Mouse (Mus musculus): ENCODE data around the gene Nav2. TPM values are rescaled to one million over a fixed set of nuclear protein-coding genes. Genes with fewer than 3 reads are reported as not detected.

Gene Nav2
- polyA plus RNA-seq (2016; fragmentation: Nextera tagmentation; extraction: Ambion mirVana) = 24.1 and 25.8 TPM in 2 replicates

DNA sequence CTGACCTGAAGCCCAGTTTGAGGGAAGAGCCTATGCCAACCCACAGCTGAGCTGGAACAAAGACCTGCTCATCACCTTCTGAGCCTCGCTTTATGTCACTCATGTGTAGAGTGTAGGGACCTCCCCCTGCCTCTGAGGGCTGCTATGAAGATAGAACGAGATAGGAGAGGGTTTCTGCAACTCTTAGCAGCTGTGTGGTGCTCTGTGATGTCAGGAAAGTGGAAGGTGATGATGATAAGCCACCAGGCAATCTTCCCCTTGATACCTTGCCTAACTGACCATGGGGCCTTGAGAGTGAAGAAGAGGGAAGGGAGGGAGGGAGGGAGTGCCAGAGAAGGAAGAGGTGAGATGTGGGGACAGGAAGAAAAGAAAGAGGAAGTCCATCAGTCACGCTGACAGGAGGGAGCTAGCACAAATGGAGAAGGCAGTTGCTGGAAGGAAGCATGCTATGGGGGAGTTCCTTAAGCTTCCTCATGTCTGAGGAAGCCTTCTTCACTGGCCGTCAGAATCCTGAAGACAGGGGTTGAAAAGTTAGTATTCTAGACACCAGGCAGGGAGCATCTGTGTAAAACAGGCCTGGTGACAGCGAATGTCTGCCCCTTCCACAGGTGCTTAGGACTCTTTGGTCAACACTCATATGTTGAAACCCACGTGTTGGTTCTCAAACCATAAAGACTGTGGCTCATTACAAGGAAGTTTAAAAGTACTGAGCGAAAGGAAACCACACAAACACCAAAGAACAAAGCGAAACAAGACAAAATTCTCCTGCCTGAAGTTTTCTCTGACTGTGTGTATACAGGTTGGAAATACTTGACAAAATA is at the start of gene Nav2:
TSS of gene Nav2 (plus strand) at position 196 of the 821 bp plus-strand sequence.
- ATAC-seq (ENCODE audit: low FRiP score) = no peak
- Histone ChIP-seq H3K36me3 (no peaks in the 10 kb centered on the region), H3K4me3 (no peak within 1 kb of the TSS), H3K9me3 (replicated peaks) (no peaks in the 10 kb centered on the region), H3K27me3 (no peaks in the 10 kb centered on the region; the same call in 1 of the 2 replicates), H3K9ac (no peak within 1 kb of the TSS), H3K4me2 (replicated peaks) (no peak within 1 kb of the TSS), H3K4me1 (peaks cover 9% of the 10 kb centered on the region; the same call in 1 of the 2 replicates), H3K27ac (no peak within 1 kb of the TSS)
- WGBS = 73% methylated on average over 8 of the region's 8 CpGs

- H3K27ac ChIP-seq = no peak overlapping the region
- no peak overlapping the region for H3K4me3 ChIP-seq
- no peaks in the 10 kb centered on the region for H3K9me3 ChIP-seq (replicated peaks)
- no peaks in the 10 kb centered on the region for H3K4me1 ChIP-seq
- H3K9ac ChIP-seq = no peak overlapping the region
- WGBS = 91% methylated on average over 4 of the region's 4 CpGs
- no peaks in the 10 kb centered on the region for H3K27me3 ChIP-seq
- no peak overlapping the region for H3K4me2 ChIP-seq (replicated peaks)
- no peaks in the 10 kb centered on the region for H3K36me3 ChIP-seq
- no peak for ATAC-seq (ENCODE audit: low FRiP score)
These were observed 49.2 kb upstream of the Nav2 start for GRCm38 (mm10) chr7:48859362-48859761.

GRCm38 (mm10) chr7:48860948-48861347 is 47.6 kb upstream of the Nav2 start:
- Histone ChIP-seq H3K4me2 (replicated peaks) (no peak overlapping the region), H3K36me3 (peaks cover 8% of the 10 kb centered on the region), H3K27me3 (no peaks in the 10 kb centered on the region), H3K9ac (no peak overlapping the region), H3K9me3 (replicated peaks) (no peaks in the 10 kb centered on the region), H3K27ac (no peak overlapping the region), H3K4me3 (no peak overlapping the region), H3K4me1 (no peaks in the 10 kb centered on the region)
- WGBS = 75% methylated on average over 1 of the region's 1 CpGs
- no peak for ATAC-seq (ENCODE audit: low FRiP score)

DNA sequence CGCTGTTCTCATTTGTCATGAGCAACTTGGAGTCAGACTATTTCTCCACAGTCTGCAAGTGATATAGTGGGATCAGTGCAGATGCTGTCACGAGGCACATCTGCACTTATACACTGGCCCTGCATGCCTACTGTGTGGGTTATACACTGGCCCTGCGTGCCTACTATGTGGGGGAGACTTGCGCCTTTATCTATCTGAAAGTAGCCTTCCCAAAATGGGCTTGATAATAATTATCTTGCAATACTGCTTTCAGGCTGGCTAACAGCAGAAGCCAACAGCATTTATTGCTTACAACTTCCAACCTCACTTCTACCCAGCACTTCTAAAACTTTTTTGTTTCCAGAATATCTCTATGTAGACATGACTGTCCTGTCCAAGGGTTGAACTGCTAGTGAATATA is 46.7 kb upstream of the Nav2 start:
- WGBS = 91% methylated on average over 4 of the region's 4 CpGs
- H3K9ac ChIP-seq = no peak overlapping the region
- H3K9me3 ChIP-seq (replicated peaks) = no peaks in the 10 kb centered on the region
- no peaks in the 10 kb centered on the region for H3K4me1 ChIP-seq
- peaks cover 13% of the 10 kb centered on the region for H3K36me3 ChIP-seq
- no peak overlapping the region for H3K4me3 ChIP-seq
- H3K4me2 ChIP-seq (replicated peaks) = no peak overlapping the region
- no peak for ATAC-seq (ENCODE audit: low FRiP score)
- no peak overlapping the region for H3K27ac ChIP-seq
- H3K27me3 ChIP-seq = no peaks in the 10 kb centered on the region

- Histone ChIP-seq H3K9ac (no peak overlapping the region), H3K9me3 (replicated peaks) (no peaks in the 10 kb centered on the region), H3K27ac (no peak overlapping the region), H3K36me3 (peaks cover 23% of the 10 kb centered on the region), H3K27me3 (no peaks in the 10 kb centered on the region), H3K4me2 (replicated peaks) (no peak overlapping the region), H3K4me1 (no peaks in the 10 kb centered on the region), H3K4me3 (no peak overlapping the region)
- no peak for ATAC-seq (ENCODE audit: low FRiP score)
These were observed 44.3 kb upstream of the Nav2 start for GRCm38 (mm10) chr7:48864199-48864598.

DNA sequence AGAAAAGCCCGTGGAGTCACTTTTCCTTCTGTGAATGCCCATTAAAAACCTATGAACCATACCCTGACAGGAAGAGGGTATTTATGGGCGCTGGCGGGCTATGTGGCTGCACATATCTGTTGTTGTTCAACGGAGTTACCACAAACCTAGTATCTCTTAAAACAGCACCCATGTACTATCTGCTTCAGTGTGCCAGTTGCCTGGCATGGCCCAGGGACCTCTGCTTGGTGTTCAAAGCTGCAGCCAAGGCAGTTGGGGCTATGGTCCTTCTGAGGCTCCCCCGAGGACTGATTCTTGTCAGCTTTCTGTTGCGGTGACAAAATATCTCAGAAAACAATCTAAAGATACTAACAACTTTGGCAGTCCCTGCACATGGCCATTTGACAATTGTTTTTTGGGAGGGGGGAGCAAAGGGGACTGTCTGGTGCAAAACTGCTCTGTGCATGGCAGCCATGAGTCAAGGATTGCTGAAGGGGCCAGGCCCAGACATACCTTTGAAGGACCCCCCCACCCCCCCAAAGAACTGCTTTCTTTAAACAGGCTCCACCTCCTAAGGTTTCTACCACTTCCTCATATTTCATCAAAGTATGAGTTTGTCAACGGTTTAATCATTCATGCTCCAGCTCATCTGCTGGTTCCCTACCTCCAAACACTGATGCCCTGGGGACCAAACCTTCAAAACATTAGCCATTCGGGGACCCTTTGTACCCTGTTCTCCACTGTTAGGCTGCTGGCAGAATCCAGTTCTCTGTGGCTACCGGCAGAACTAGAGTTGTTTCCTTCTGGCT is 43.7 kb upstream of the Nav2 start:
- H3K9ac ChIP-seq = no peak overlapping the region
- H3K9me3 ChIP-seq (replicated peaks) = no peaks in the 10 kb centered on the region
- no peaks in the 10 kb centered on the region for H3K4me1 ChIP-seq
- H3K36me3 ChIP-seq = peaks cover 26% of the 10 kb centered on the region
- no peak for ATAC-seq (ENCODE audit: low FRiP score)
- no peak overlapping the region for H3K4me3 ChIP-seq
- WGBS = 90% methylated on average over 9 of the region's 9 CpGs
- H3K4me2 ChIP-seq (replicated peaks) = no peak overlapping the region
- H3K27me3 ChIP-seq = no peaks in the 10 kb centered on the region
- H3K27ac ChIP-seq = no peak overlapping the region

DNA sequence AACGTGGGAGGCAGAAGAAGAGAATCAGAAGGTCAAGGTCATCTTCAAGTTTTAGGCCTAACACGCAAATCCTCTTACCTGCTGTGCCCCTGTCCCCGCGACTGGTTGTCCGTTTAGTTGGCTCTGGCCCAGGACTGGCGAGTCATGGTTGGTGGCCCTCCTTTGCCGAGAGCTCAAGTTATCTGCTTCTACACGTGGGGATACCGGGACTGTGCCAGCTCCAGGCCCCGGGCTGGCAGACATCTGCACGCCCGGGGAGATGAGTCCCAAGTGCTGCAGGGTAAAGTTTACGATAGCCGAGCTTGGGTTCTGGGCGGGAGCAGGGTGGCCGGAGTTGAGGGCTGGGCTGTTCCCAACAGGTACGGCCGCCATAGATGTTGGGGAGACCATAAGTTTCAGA is 40.9 kb upstream of the Nav2 start:
- no peak overlapping the region for H3K4me3 ChIP-seq
- no peaks in the 10 kb centered on the region for H3K4me1 ChIP-seq
- no peak for ATAC-seq (ENCODE audit: low FRiP score)
- no peak overlapping the region for H3K9ac ChIP-seq
- no peaks in the 10 kb centered on the region for H3K27me3 ChIP-seq
- 93% methylated on average over 18 of the region's 18 CpGs for WGBS
- H3K4me2 ChIP-seq (replicated peaks) = no peak overlapping the region
- peaks cover 52% of the 10 kb centered on the region for H3K36me3 ChIP-seq
- no peaks in the 10 kb centered on the region for H3K9me3 ChIP-seq (replicated peaks)
- H3K27ac ChIP-seq = no peak overlapping the region

DNA sequence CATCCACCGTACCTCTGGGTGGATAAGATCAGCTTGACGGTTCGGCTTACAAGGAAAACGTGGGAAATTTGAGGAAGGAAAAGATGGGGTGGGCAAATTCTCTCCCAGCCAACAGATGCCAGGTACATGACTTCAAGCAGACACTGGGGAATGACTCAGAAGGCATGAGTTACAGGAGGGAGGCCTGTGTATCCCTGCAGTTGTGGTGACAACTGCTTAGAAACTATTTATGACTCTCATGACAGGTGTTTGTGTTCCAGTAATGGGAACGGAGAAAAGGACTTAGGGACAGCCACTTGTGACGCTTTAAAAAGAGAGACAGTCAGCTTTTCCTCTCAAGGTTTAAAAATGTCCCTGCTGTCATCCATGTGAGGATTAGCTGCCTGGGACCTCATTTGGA is 38.4 kb upstream of the Nav2 start:
- no peak for ATAC-seq (ENCODE audit: low FRiP score)
- 90% methylated on average over 6 of the region's 6 CpGs for WGBS
- Histone ChIP-seq H3K27me3 (no peaks in the 10 kb centered on the region), H3K4me1 (no peaks in the 10 kb centered on the region), H3K27ac (no peak overlapping the region), H3K9ac (no peak overlapping the region), H3K36me3 (peaks cover 73% of the 10 kb centered on the region), H3K9me3 (replicated peaks) (no peaks in the 10 kb centered on the region), H3K4me2 (replicated peaks) (no peak overlapping the region), H3K4me3 (no peak overlapping the region)

DNA sequence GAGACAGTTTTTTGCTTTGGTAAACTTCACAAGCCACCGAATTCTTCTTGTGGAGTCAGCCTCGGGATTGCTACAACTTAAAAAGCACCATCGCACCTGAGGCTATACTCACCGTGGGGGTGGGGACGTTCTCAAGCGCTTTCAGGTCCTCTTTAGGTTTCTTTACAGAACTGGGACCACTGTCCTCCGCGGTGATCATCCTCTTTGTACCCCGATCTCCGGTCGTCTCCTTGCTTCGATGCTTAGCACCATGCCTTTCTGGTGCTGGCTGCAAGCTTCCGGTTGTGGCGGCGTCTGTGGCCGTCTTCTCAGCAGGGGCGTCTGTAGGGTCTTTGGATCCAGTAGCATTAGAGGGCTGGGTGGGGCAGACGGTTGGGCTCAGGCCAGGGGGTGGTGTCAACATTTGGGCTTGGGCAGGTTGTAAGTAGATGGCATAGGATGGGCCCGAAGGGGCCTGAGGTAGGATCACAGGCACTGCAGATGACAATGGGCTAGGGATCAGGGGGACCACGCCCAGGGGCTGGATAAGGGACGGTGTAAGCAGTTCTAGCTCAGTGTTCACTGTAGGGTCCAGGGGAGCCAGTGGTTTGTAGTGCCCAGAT is 37.8 kb upstream of the Nav2 start:
- Histone ChIP-seq H3K27ac (no peak overlapping the region), H3K4me2 (replicated peaks) (no peak overlapping the region), H3K9ac (no peak overlapping the region), H3K4me3 (no peak overlapping the region), H3K9me3 (replicated peaks) (no peaks in the 10 kb centered on the region), H3K27me3 (no peaks in the 10 kb centered on the region), H3K4me1 (no peaks in the 10 kb centered on the region), H3K36me3 (peaks cover 73% of the 10 kb centered on the region)
- 92% methylated on average over 21 of the region's 21 CpGs for WGBS
- no peak for ATAC-seq (ENCODE audit: low FRiP score)

DNA sequence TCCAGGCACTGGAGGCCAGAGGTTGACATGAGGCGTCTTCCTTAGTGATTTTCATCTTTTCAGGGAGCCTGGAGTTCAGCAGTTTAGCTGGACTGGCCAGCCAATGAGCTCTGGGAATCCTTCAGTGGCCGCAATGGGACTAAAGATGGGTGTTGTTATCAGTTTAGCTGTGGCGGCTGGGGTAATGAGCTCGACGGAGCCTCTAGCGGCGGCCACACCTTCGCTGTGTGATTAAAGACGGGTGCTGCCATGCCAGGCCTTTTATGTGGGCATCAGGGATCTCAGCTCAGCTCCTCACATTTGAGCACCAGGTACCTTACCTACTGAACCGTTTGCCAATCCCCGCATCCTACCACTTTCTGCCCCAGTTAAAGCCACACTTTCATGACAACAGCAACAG is 37.2 kb upstream of the Nav2 start:
- Histone ChIP-seq H3K4me1 (no peaks in the 10 kb centered on the region), H3K9ac (no peak overlapping the region), H3K36me3 (peaks cover 73% of the 10 kb centered on the region), H3K27me3 (no peaks in the 10 kb centered on the region), H3K27ac (no peak overlapping the region), H3K9me3 (replicated peaks) (no peaks in the 10 kb centered on the region), H3K4me3 (no peak overlapping the region), H3K4me2 (replicated peaks) (no peak overlapping the region)
- WGBS = 98% methylated on average over 11 of the region's 11 CpGs
- no peak for ATAC-seq (ENCODE audit: low FRiP score)

DNA sequence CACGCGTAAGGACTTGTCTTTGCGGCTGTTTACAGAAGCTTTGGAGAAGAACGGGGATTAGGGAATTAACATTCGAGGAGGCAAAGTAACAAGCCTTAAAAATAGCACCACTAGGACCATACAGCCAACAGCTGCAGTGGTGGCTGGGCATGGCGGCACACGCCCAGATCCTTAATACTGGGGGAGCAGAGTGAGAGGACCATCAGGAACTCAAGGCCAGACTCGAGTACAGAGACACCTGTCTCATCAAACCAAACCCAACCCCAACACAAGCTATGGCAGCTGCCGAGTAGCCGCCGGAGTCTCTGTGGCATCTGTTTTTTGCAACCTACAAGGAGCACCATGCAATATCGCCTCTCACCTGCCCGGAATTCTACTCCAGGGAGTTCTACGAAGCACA is 33.4 kb upstream of the Nav2 start:
- 95% methylated on average over 14 of the region's 14 CpGs for WGBS
- peaks cover 60% of the 10 kb centered on the region for H3K36me3 ChIP-seq
- no peak for ATAC-seq (ENCODE audit: low FRiP score)

GRCm38 (mm10) chr7:48876526-48876925 is 32.0 kb upstream of the Nav2 start:
- no peak overlapping the region for H3K27ac ChIP-seq
- WGBS = 76% methylated on average over 4 of the region's 4 CpGs
- H3K9ac ChIP-seq = no peak overlapping the region
- no peak overlapping the region for H3K4me3 ChIP-seq
- no peak for ATAC-seq (ENCODE audit: low FRiP score)
- H3K36me3 ChIP-seq = peaks cover 47% of the 10 kb centered on the region
- no peaks in the 10 kb centered on the region for H3K9me3 ChIP-seq (replicated peaks)
- H3K4me1 ChIP-seq = peaks cover 11% of the 10 kb centered on the region
- H3K27me3 ChIP-seq = peaks cover 4% of the 10 kb centered on the region; the same call in 1 of the 2 replicates
- no peak overlapping the region for H3K4me2 ChIP-seq (replicated peaks)

More for the DNA sequence above, 33.4 kb upstream of the Nav2 start:
- Histone ChIP-seq H3K27me3 (no peaks in the 10 kb centered on the region), H3K4me3 (no peak overlapping the region), H3K4me2 (replicated peaks) (no peak overlapping the region), H3K9ac (no peak overlapping the region), H3K9me3 (replicated peaks) (no peaks in the 10 kb centered on the region), H3K4me1 (peaks cover 7% of the 10 kb centered on the region), H3K27ac (no peak overlapping the region)

Data from hindbrain, embryonic 12.5 days (tissue).